Mouse (Mus musculus): Measurements from ENCODE around the gene Ube2j2. TPM values are rescaled to one million over a fixed set of nuclear protein-coding genes. Genes with fewer than 3 reads are reported as not detected.

Ube2j2 gene
- polyA plus RNA-seq, 1 experiment from 2014 or later, result 135 TPM

Small RNA genes within 50 kb of the gene (microRNA-seq; reads per million reads assigned to microRNA genes)
- gene Gm22991, result not detected

Other genes starting within 250 kb of the Ube2j2 start
- 0.78 and 1.7 TPM in 2 replicates for gene Fndc10, start 249.5 kb upstream of the Ube2j2 start, polyA plus RNA-seq (2016; fragmentation: Nextera tagmentation; extraction: Ambion mirVana)
- gene Ssu72, start 239.0 kb upstream of the Ube2j2 start, polyA plus RNA-seq (2016; fragmentation: Nextera tagmentation; extraction: Ambion mirVana), result 146 and 152 TPM in 2 replicates
- gene Tmem240, start 209.0 kb upstream of the Ube2j2 start, polyA plus RNA-seq (2016; fragmentation: Nextera tagmentation; extraction: Ambion mirVana), result 0.38 and 0.54 TPM in 2 replicates
- 133 and 147 TPM in 2 replicates for gene Atad3a, start 182.7 kb upstream of the Ube2j2 start, polyA plus RNA-seq (2016; fragmentation: Nextera tagmentation; extraction: Ambion mirVana)
- gene Vwa1, start 169.1 kb upstream of the Ube2j2 start, polyA plus RNA-seq (2016; fragmentation: Nextera tagmentation; extraction: Ambion mirVana), result 2.1 and 3.1 TPM in 2 replicates
- 2.1 and 4.7 TPM in 2 replicates for gene Tmem88b, start 158.0 kb upstream of the Ube2j2 start, polyA plus RNA-seq (2016; fragmentation: Nextera tagmentation; extraction: Ambion mirVana)
- not detected in 2 replicates for gene Ankrd65, start 153.4 kb upstream of the Ube2j2 start, polyA plus RNA-seq (2016; fragmentation: Nextera tagmentation; extraction: Ambion mirVana)
- gene Mrpl20, start 141.0 kb upstream of the Ube2j2 start, polyA plus RNA-seq (2016; fragmentation: Nextera tagmentation; extraction: Ambion mirVana), result 176 and 226 TPM in 2 replicates
- 131 and 150 TPM in 2 replicates for gene Ccnl2, start 131.3 kb upstream of the Ube2j2 start, polyA plus RNA-seq (2016; fragmentation: Nextera tagmentation; extraction: Ambion mirVana)
- 157 and 170 TPM in 2 replicates for gene Aurkaip1, start 112.6 kb upstream of the Ube2j2 start, polyA plus RNA-seq (2016; fragmentation: Nextera tagmentation; extraction: Ambion mirVana)
- gene Mxra8, start 104.2 kb upstream of the Ube2j2 start, polyA plus RNA-seq (2016; fragmentation: Nextera tagmentation; extraction: Ambion mirVana), result 39.0 and 50.5 TPM in 2 replicates
- gene Dvl1, start 96.4 kb upstream of the Ube2j2 start, polyA plus RNA-seq (2016; fragmentation: Nextera tagmentation; extraction: Ambion mirVana), result 2.8 and 3.6 TPM in 2 replicates
- 0.13 and 0.14 TPM in 2 replicates for gene Tas1r3, start 80.5 kb upstream of the Ube2j2 start, polyA plus RNA-seq (2016; fragmentation: Nextera tagmentation; extraction: Ambion mirVana)
- gene Cptp, start 74.4 kb upstream of the Ube2j2 start, polyA plus RNA-seq (2016; fragmentation: Nextera tagmentation; extraction: Ambion mirVana), result 14.0 and 16.2 TPM in 2 replicates
- 52.1 and 73.9 TPM in 2 replicates for gene Ints11, start 74.3 kb upstream of the Ube2j2 start, polyA plus RNA-seq (2016; fragmentation: Nextera tagmentation; extraction: Ambion mirVana)
- 43.8 and 43.9 TPM in 2 replicates for gene Pusl1, start 52.0 kb upstream of the Ube2j2 start, polyA plus RNA-seq (2016; fragmentation: Nextera tagmentation; extraction: Ambion mirVana)
- 12.3 and 13.3 TPM in 2 replicates for gene Acap3, start 52.0 kb upstream of the Ube2j2 start, polyA plus RNA-seq (2016; fragmentation: Nextera tagmentation; extraction: Ambion mirVana)
- 26.2 and 27.0 TPM in 2 replicates for gene C1qtnf12, start 18.5 kb downstream of the Ube2j2 start, polyA plus RNA-seq (2016; fragmentation: Nextera tagmentation; extraction: Ambion mirVana)
- 10.7 and 12.9 TPM in 2 replicates for gene B3galt6, start 48.8 kb downstream of the Ube2j2 start, polyA plus RNA-seq (2016; fragmentation: Nextera tagmentation; extraction: Ambion mirVana)
- gene Sdf4, start 49.0 kb downstream of the Ube2j2 start, polyA plus RNA-seq (2016; fragmentation: Nextera tagmentation; extraction: Ambion mirVana), result 139 and 148 TPM in 2 replicates
- 0.28 and 1.0 TPM in 2 replicates for gene Tnfrsf4, start 70.0 kb downstream of the Ube2j2 start, polyA plus RNA-seq (2016; fragmentation: Nextera tagmentation; extraction: Ambion mirVana)
- 1.4 and 1.7 TPM in 2 replicates for gene Tnfrsf18, start 82.3 kb downstream of the Ube2j2 start, polyA plus RNA-seq (2016; fragmentation: Nextera tagmentation; extraction: Ambion mirVana)
- 0.19 and 0.38 TPM in 2 replicates for gene Ttll10, start 115.6 kb downstream of the Ube2j2 start, polyA plus RNA-seq (2016; fragmentation: Nextera tagmentation; extraction: Ambion mirVana)
- gene 9430015G10Rik, start 166.2 kb downstream of the Ube2j2 start, polyA plus RNA-seq (2016; fragmentation: Nextera tagmentation; extraction: Ambion mirVana), result 32.2 and 45.6 TPM in 2 replicates
- 0.27 and 0.55 TPM in 2 replicates for gene Rnf223, start 186.7 kb downstream of the Ube2j2 start, polyA plus RNA-seq (2016; fragmentation: Nextera tagmentation; extraction: Ambion mirVana)